Mouse (Mus musculus): ENCODE measurements around the gene Sytl4. TPM values are rescaled to one million over a fixed set of nuclear protein-coding genes. Genes with fewer than 3 reads are reported as not detected.

The Sytl4 gene
- 6.8 and 6.9 TPM in 2 replicates for polyA plus RNA-seq (2012; rRNA removed)

DNA sequence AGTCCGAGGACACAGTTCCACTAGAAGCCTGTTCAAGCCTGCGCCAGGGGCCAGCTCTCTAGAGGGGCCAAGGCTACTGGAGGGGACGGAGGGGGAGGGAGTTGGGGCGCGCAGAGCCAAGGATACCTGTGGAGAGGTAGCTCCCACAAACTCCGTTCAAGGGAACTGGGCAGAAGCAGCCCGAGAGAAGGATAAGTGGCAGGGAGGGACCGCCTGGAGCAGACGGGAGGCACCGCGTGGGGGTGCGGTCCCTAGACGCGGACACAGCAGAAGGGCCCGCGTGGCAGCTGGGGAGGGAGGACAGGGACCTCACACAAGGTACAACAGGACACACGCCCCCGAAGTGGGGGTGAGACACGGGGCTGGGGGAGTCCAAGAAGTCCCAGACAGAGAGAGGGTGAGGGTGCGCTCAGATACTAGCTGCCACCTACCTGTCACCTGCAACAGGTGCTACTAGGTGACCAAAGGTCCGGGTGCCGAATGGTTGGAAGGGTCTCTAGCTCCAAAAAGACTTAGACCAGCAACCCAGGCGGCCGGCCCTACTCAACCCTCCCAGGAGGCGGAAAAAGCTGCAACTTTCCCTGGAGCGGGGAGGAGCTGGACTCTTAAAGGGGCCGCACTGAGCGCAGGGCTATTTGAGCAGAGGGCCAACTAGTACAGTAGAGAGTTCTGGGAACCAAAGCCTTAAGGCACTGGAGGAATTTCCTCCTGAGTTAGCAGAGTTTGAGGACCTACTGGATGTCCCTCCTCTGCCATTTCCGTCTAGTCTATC, at the start of gene Sytl4:
TSS of gene Sytl4 (minus strand) at position 582 of the 772 bp plus-strand sequence.
- DNase-seq (ENCODE audit: low spot score), result peak; percentile 23

DNA sequence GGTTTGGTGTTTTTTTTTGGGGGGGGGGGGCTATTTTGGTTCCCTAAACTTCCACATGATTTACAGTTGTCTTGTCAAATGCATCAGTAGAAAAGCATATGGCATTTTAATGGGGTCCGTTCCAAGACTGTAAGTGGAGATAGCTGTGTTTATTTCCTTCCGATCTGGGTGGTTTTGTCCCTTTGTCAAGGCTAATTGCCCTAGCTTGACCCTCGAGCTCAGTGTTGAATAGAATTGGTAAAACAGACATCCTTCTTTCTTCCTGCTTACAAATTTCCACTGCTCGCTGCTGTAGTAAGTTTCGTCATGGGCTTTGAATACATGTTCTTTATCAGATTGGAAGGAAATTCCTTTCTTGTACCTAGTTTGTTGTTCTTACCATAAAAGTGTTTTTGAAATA, 39.1 kb upstream of the Sytl4 start:
- DNase-seq (ENCODE audit: low spot score), result no peak

DNA sequence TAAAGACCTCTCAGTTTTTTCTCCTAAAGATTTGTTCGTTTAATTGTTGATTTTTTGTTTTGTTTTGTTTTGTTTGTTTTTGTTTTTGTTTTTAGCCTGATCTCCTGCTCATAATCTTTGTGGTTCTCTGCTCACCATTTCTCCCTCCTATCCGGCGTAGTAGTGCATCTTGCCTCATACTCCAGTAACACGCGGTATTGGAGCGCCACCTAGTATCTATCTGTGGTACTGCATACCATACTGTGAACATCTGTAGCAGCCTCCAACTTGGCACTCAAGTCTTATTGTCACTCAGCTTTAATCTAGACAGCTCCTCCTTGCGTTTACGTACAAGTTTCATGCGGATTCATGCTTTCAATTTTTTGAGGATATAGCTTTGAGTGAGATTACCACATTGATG, 37.4 kb upstream of the Sytl4 start:
- no peak for DNase-seq (ENCODE audit: low spot score)

DNA sequence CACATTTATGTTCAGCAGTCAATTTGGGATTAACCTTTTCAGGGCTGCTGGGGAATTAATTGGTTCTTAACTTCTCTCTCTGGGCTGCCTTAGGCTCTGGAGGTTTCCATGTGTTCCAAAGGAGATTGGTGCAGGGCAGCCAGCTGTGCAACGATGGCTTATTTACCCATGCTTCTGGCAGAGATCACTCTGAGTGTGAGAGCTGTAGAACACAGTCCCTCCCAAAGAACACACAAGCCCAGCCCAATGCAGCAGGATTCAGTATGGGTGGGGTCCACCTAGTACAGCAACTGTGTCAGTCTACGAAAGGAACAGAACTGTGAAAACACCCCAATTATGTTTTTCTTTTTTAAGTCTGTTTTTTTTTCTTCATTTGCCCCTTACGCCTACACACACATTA, 14.3 kb upstream of the Sytl4 start:
- no peak for DNase-seq (ENCODE audit: low spot score)

DNA sequence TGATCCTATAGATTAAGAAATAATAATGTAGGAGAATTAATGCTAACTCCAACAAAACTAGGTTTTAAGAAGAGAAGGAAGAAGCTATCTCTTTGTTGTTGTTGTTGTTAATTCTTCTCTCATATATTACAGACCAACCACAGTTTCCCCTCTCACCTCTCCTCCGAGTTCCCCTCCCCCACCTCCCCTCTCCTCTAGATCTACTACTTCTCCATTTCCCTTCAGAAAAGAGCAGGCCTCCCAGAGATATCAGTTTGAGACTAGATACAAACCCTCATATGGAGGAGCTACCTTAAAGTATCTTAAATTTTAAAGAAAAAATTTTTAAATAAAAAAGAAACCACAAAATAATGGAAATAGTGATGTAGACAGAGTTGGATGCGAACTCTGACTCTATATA, 17.0 kb downstream of the Sytl4 start:
- no peak for DNase-seq (ENCODE audit: low spot score)

DNA sequence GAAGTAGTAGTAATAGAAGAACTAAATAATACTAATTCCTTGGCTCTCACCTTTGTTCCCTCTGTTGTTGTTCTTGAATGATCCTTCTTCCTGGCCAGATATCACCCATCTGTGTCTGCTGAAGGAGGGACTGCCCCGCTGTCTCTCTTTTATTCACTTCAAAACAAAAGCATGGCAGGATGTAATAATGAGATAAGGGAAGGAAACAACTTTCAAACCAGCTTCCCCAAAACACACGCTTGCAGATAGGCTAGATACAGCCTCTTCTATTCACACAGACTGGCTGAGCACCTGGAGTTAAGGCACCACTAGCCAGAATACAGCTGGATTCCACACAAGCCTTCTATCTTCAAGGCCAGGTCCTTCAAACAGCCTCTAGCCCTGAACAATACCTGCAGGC, 21.0 kb downstream of the Sytl4 start:
- DNase-seq (ENCODE audit: low spot score), result no peak

DNA sequence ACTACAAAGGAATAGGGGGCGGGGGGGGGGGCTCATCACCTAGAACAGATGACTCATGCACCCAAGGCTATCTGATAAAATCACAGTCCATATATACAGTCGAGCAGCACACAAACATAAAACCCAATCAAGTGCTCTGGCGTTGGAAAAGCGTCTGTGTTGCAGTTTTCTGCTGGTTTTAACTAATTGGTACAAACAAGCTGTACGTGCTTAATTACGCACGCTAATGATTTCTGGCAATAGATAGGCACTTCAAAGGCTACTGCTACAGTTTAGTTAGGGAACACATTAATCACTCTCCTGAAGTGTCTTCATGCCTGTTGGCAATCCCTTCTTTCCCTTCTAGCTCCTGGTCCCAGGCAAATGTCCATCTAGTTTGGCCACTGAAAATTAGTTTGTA, 27.0 kb downstream of the Sytl4 start:
- no peak for DNase-seq (ENCODE audit: low spot score)

DNA sequence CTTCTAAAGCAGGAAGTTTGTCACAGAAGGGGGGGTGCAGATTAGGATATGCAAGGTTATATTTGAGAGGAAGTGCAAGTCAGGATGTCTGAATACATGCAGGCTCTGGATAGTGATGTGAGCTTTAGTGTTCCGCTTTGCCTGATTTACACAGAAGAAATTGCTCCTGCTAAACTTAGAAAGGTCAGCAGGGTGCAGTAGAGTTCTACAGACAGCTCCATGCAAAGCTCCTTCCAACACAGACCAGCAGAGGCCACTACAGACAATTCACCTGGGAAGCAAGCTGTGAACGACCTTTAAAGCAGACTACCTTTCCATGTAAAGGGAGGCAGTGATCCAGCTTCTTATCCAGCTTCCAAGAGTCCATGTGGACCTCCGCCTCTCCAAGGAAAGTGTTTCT, 34.2 kb downstream of the Sytl4 start:
- DNase-seq (ENCODE audit: low spot score), result no peak

DNA sequence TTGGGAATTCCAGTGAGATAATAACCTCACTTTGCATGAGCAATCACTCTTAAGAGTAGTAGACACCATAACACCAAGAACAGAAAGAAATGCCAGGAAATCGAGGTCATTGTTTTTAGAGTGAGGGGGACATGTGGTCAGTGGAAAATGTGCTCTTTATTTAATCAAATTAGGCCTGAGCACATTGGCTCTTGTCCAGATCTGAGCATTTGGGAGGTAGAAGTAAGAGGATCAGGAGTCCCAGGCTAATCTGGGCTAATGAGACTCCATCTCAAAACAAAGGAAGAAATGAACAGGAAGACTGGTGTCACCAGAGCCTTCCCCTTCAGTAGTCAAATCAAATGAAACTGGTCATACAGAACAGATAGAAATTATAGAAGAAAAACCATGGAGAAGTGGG, 42.1 kb downstream of the Sytl4 start:
- no peak for DNase-seq (ENCODE audit: low spot score)

DNA sequence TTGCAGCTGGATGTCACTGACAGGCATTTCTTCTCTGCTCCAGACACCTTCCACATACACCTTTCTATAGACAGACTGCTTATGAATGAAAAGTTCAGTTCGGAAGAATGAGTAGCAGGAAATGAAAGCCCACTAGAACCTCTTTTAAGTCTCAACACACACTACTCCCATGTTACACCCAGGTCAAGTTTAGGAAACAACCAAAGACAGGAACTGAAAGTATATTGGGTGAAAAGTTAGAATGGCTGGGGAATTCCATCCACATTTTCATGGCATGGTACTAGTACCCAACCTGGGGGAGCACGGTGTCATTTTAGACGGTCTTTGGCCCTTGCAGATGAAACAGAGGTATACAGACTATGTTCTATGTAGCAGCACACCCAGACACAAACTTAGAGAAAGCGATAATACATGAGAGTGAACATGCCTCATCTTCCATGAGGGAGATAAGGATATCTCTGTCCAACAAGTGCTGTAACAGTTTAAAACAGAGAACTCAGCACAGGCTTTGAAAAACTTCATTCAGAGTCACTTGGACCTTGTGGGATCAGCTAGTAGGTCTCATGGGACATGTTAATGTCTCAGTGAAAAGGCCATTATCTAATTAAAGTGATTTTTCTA, 44.9 kb downstream of the Sytl4 start:
- no peak for DNase-seq (ENCODE audit: low spot score)

DNA sequence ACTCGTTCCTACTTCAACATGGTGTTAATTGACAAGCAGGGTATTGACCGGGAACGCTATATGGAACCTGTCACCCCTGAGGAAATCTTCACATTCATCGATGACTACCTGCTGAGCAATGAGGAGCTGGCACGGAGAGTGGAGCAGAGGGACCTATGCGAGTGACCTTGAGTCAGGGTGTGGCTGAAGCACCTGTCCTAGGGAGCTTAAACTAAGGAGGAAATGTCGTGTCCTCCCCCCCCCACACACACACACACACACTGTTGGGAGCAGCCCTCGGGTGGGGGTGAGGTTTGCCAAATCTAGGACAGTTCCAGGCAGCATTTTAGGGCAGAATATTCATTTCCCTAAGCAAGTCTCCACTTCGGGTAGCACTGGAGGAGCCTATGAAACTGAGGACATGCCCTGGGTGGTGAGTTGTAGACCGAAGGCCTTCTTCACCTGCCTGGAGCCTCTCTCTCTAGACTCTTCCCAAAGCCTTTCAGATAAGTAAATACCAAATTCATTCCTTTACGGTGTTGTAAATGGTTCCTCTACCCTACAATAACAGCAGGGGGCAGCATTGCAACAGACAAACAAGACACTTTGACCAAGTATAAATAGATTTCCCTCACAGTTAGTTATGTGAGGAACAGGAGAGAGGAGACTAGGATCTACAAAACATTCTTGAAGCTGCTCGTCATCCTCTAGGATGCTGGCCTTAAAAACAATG, 50.2 kb downstream of the Sytl4 start:
- DNase-seq (ENCODE audit: low spot score), result no peak

DNA sequence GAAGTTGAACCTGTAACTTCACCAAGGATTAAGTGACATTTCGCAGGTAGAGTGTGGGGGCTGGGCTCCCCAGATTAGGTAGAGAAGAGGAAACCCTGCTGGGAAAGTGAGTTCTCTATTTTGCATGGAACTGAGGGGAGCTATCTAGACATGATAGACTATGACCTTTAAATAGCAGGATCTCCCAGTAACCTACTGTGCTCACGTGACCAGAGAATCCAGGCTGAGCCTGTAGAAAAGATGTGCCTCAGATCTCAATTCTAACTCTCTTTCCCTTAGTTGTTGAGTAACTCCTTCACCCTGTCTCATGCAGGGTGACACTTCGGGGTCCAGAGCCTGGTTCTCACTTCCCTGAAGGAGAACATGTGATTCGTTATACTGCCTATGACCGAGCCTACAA, 54.9 kb downstream of the Sytl4 start:
- no peak for DNase-seq (ENCODE audit: low spot score)

DNA sequence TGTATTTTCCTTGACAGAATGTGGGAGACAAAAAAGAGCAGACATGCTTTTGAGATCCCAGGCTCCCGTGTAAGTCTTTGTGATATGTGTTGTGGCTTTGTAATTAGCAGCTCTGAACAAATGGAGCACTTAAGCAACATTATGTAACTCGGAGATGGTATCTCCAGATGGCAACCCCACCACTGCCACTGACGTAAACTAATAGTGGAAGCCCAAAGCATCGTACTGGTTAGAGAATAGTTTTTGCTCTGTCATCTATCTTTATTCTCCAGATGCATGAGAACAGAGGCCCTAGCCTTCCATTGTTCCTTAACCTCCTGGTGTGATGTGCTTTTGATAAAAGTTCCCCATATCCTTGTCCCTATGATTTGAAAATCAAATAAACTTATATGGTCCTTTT, 60.4 kb downstream of the Sytl4 start:
- DNase-seq (ENCODE audit: low spot score), result no peak

DNA sequence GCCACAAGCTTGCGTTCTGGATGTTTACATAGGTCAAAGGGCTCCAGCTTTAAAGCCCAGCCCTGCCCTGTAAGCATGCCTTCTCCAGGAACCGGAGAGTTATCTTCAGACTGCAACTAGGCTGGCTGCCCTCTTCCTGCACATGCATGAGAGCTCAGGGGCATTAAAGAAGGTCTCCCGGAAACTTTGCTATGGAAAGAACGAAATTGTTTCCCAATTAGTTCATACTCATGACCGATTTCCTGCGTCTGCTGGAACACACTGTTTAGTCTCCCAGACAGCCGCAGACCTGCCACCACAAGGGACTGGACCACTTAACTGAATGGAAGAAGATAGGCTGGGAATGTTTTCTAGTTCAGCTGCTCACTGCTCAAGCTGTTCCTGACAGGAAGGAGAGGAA, 67.4 kb downstream of the Sytl4 start:
- DNase-seq (ENCODE audit: low spot score), result no peak

DNA sequence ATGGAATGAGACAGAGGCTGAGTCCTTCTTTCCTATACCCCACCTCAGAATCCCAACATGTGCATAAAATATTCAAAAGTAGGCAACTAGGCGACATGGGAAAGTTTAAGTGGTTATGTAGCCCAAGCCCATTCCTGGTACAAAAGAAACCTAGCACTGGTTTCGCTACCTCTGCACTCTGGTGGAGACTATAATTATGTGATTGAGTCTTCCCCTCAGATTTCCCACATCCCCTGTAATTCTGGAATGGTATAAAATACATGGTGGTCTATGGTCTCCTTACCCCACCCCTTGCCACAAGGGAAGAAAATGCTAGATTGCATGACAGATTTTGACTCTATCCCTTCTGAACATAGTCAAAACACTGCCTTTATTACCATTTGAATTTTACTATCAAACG, 68.6 kb downstream of the Sytl4 start:
- no peak for DNase-seq (ENCODE audit: low spot score)

DNA sequence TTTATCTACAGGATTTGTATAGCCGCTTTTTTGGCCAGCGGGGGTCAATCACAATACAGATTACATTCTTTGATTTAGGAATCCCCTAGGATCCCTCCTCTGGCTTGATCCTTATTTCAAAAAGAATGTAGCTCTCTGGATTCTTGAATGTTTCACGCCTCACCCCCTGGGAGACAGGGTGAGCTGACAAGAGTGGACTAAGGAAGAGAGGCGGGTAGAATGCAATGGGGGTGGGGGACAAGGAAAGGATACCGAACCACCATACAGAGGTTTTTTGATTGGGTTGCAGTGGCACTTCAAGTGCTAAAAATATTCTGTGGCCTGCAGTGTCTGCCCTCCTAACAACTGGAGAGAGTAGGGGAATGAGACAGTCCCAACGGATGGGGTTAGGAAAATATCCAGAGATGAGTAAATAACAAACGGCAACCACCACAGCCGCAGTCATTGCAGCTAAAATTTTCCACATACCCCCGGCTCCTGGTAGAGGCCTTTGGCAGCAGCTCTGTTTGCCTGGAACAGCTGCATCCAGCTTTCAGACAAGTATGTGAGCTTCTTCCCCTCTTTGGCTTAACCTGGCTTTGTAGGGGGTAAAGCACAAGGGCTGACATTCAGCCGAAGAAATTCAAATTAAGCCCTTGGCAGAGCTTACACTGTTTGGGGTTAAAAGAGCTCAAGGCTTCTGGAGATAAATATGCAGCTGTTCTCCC, 70.1 kb downstream of the Sytl4 start:
- no peak for DNase-seq (ENCODE audit: low spot score)

DNA sequence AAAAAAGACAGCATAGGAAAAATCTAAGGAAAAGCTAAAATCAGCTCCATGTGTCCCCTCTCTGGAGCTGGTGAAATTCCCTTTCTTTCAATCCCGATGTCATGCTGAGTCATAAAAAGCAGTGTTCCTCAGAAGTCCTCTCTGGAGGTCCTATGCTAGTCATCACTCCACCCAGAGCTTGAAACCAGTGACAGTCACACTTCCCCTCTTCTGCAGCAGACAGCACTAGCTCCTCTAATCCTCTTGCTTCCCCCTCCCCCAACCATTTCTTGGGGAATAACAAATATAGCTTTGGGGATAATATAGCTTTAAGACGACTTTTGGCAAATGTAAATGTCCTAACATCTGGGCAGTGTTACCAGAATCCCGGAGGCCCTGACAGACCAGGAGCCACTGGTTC, 73.4 kb downstream of the Sytl4 start, which contains the start of gene Srpx2:
TSS of gene Srpx2 (plus strand) at position 166 of the 400 bp plus-strand sequence.
- no peak for DNase-seq (ENCODE audit: low spot score)

DNA sequence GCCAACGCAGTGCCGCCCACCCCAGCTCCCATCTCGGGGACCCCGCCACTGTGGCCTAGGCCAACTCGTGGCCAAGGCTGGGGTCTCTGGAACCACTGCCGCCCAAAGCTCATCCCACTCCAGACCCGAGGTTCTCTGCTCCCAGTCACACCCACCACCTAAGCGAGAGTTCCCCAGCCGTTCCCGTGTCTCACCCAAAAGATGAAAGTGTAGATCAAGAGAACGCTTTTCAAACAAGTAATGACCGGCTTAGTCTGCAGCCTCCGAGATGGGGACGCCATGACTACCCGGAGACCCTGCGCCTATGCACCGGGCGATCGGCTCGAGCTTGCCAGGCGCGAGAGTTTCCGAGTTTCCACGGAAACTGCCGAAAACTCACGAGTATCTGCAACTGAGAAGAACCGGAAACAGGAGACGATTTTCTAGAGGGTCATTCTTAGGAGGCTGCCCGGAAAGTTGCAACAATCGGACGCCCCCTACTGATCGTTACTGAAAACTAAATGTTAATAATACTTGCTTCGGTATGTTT, 83.5 kb downstream of the Sytl4 start, which contains the start of gene Tspan6:
TSS of gene Tspan6 (minus strand) at position 416 of the 529 bp plus-strand sequence.
- DNase-seq (ENCODE audit: low spot score), result peak; percentile 38

DNA sequence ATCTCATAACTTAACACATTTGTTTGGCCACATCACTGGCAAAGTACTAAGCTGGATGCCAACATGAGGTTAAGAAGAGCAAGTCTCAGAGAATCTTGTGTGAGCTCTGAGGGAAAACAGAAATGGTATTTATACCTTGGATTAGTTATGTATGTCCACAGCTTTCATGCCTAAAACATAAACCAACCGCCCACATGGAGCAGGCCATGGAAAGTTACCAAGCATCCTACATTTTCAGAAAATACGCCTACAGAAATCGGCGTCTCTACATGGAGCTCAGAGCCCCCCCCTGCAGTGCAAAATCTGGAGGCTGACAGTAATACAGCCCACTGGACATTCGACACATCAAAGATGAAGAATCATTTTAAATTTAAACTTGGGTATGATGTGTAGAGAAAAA, 93.5 kb downstream of the Sytl4 start:
- no peak for DNase-seq (ENCODE audit: low spot score)

DNA sequence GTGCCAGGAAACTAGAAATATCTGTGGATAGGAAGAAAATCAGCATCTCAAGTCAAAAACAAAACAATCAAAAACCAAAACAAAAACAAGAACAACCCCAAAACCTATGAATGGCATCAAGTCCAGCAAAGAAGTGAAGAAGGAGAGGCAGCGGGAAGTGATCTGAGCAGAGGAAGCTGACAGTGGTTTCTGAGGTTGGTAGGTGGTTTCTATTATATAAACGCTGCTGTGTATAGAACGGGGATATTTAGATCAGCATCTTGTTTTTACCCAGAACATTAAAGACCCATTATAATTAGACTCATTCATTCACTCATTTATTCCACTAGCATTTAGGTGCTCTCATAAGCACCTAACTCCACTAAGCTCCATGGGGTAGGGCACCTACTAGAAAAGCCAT, 94.3 kb downstream of the Sytl4 start:
- no peak for DNase-seq (ENCODE audit: low spot score)
